Mouse (Mus musculus): Measurements from ENCODE around the gene Ddx3x. TPM values are rescaled to one million over a fixed set of nuclear protein-coding genes. Genes with fewer than 3 reads are reported as not detected.
"Not testable (repeated sequence)": the region's sequence is repeated elsewhere in the genome, so short reads cannot be mapped to it uniquely, and the experiment has no call there.

Ddx3x gene
- polyA plus RNA-seq (2016; fragmentation: Nextera tagmentation; extraction: Ambion mirVana), result 164 TPM in 2 replicates

- H3K27me3 ChIP-seq (replicated peaks; ENCODE audit: low read depth, poor library complexity, severe bottlenecking), result peaks cover 23% of the 10 kb centered on the region
- peak within 1 kb of the TSS; percentile 100 for H3K27ac ChIP-seq (replicated peaks)
- H3K4me3 ChIP-seq, result peak within 1 kb of the TSS; percentile 89
- no peaks in the 10 kb centered on the region for H3K9me3 ChIP-seq
- H3K4me1 ChIP-seq, result peaks cover 11% of the 10 kb centered on the region; the same call in 1 of the 2 replicates
- DNase-seq (ENCODE audit: low spot score), result peak; percentile 91
- WGBS, result under 1% methylated on average over 57 of the region's 57 CpGs
- H3K36me3 ChIP-seq (replicated peaks), result peaks cover 23% of the 10 kb centered on the region
These were observed at the start of gene Ddx3x for GRCm38 (mm10) chrX:13280409-13281328. TSS of gene Ddx3x (plus strand) at chrX:13280970.

DNA sequence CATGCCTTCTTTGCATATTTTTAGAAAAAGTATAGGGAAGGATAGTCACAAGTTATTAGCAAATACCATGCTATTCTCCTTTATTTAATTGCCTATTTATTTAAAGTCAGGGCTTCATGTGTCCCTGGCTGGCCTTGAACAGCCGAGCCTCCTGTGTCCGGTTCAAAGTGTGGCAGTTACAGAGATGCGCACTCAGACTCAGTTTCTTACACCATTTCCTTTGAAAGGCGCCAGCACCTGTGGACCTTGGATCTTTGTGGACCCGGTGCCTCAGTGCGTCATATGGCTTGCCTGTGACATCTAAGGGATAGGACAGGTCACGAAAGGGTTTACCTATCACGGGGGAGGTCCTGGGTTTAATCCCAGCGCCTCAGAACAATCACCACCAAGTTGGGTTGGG lies 49.5 kb upstream of the Ddx3x start:
- no peaks in the 10 kb centered on the region for H3K36me3 ChIP-seq (replicated peaks)
- H3K4me1 ChIP-seq, result peaks cover 8% of the 10 kb centered on the region
- H3K9me3 ChIP-seq, result no peaks in the 10 kb centered on the region
- 29% methylated on average over 9 of the region's 9 CpGs for WGBS
- peak overlapping the region; percentile 52 for H3K4me3 ChIP-seq
- DNase-seq (ENCODE audit: low spot score), result no peak
- H3K27ac ChIP-seq (replicated peaks), result peak overlapping the region; percentile 85
- H3K27me3 ChIP-seq (replicated peaks; ENCODE audit: low read depth, poor library complexity, severe bottlenecking), result peaks cover 75% of the 10 kb centered on the region

- Histone ChIP-seq H3K27me3 (replicated peaks; ENCODE audit: low read depth, poor library complexity, severe bottlenecking) (peaks cover 73% of the 10 kb centered on the region), H3K4me1 (peaks cover 11% of the 10 kb centered on the region)
- H3K36me3 ChIP-seq (replicated peaks); H3K27ac ChIP-seq (replicated peaks); H3K9me3 ChIP-seq; H3K4me3 ChIP-seq; DNase-seq (ENCODE audit: low spot score): not testable (repeated sequence)
- 86% methylated on average over 1 of the region's 1 CpGs for WGBS
These were observed 47.9 kb upstream of the Ddx3x start for GRCm38 (mm10) chrX:13232834-13233233.

GRCm38 (mm10) chrX:13233631-13234030 lies 47.1 kb upstream of the Ddx3x start:
- no peak for DNase-seq (ENCODE audit: low spot score)
- Histone ChIP-seq H3K27me3 (replicated peaks; ENCODE audit: low read depth, poor library complexity, severe bottlenecking) (peaks cover 81% of the 10 kb centered on the region), H3K4me3 (no peak overlapping the region), H3K27ac (replicated peaks) (no peak overlapping the region), H3K9me3 (no peaks in the 10 kb centered on the region), H3K36me3 (replicated peaks) (no peaks in the 10 kb centered on the region), H3K4me1 (peaks cover 11% of the 10 kb centered on the region)
- 66% methylated on average over 2 of the region's 2 CpGs for WGBS

DNA sequence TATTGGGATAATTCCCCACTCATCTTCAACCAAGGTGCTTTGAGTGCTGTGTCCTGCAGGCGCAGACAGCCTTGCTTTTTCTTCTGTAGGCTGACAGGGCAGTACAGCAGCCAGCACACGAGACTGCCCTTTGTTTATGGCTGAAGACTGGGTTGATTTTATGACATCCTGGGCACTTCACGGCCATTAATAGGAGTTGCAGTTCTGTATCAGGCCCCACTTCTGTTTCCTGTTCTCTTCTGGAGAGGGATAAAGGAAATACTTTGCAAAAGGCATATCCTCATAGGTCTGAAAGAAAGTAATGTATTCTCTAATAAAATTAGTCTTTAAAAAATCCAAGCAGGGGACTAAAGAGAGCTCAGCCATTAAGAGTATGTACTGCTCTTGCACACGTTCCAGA lies 46.1 kb upstream of the Ddx3x start:
- H3K27ac ChIP-seq (replicated peaks), result no peak overlapping the region
- no peak for DNase-seq (ENCODE audit: low spot score)
- peaks cover 89% of the 10 kb centered on the region for H3K27me3 ChIP-seq (replicated peaks; ENCODE audit: low read depth, poor library complexity, severe bottlenecking)
- H3K4me3 ChIP-seq, result no peak overlapping the region
- 70% methylated on average over 4 of the region's 4 CpGs for WGBS
- no peaks in the 10 kb centered on the region for H3K36me3 ChIP-seq (replicated peaks)
- no peaks in the 10 kb centered on the region for H3K9me3 ChIP-seq
- peaks cover 11% of the 10 kb centered on the region for H3K4me1 ChIP-seq

GRCm38 (mm10) chrX:13236100-13236568 lies 44.6 kb upstream of the Ddx3x start:
- Histone ChIP-seq H3K27ac (replicated peaks) (peak overlapping the region; percentile 48), H3K27me3 (replicated peaks; ENCODE audit: low read depth, poor library complexity, severe bottlenecking) (peaks cover 90% of the 10 kb centered on the region), H3K4me3 (no peak overlapping the region), H3K9me3 (no peaks in the 10 kb centered on the region), H3K4me1 (peaks cover 19% of the 10 kb centered on the region), H3K36me3 (replicated peaks) (no peaks in the 10 kb centered on the region)
- WGBS, result 48% methylated on average over 2 of the region's 2 CpGs
- peak; percentile 47 for DNase-seq (ENCODE audit: low spot score)

GRCm38 (mm10) chrX:13239455-13239854 lies 41.3 kb upstream of the Ddx3x start:
- no peak overlapping the region for H3K27ac ChIP-seq (replicated peaks)
- H3K4me1 ChIP-seq, result peaks cover 26% of the 10 kb centered on the region
- no peak for DNase-seq (ENCODE audit: low spot score)
- no peak overlapping the region for H3K4me3 ChIP-seq
- peaks cover 95% of the 10 kb centered on the region for H3K27me3 ChIP-seq (replicated peaks; ENCODE audit: low read depth, poor library complexity, severe bottlenecking)
- no peaks in the 10 kb centered on the region for H3K36me3 ChIP-seq (replicated peaks)
- H3K9me3 ChIP-seq, result no peaks in the 10 kb centered on the region
- WGBS, result 91% methylated on average over 6 of the region's 6 CpGs

GRCm38 (mm10) chrX:13240646-13241425 lies 39.9 kb upstream of the Ddx3x start:
- 16% methylated on average over 11 of the region's 11 CpGs for whole genome bisulfite sequencing
- Histone ChIP-seq H3K27ac (replicated peaks) (peak overlapping the region; percentile 93), H3K4me3 (peak overlapping the region; percentile 55), H3K9me3 (no peaks in the 10 kb centered on the region), H3K36me3 (replicated peaks) (no peaks in the 10 kb centered on the region), H3K4me1 (peaks cover 32% of the 10 kb centered on the region), H3K27me3 (replicated peaks; ENCODE audit: low read depth, poor library complexity, severe bottlenecking) (peaks cover 95% of the 10 kb centered on the region)
- peak; percentile 37 for DNase-seq (ENCODE audit: low spot score)

DNA sequence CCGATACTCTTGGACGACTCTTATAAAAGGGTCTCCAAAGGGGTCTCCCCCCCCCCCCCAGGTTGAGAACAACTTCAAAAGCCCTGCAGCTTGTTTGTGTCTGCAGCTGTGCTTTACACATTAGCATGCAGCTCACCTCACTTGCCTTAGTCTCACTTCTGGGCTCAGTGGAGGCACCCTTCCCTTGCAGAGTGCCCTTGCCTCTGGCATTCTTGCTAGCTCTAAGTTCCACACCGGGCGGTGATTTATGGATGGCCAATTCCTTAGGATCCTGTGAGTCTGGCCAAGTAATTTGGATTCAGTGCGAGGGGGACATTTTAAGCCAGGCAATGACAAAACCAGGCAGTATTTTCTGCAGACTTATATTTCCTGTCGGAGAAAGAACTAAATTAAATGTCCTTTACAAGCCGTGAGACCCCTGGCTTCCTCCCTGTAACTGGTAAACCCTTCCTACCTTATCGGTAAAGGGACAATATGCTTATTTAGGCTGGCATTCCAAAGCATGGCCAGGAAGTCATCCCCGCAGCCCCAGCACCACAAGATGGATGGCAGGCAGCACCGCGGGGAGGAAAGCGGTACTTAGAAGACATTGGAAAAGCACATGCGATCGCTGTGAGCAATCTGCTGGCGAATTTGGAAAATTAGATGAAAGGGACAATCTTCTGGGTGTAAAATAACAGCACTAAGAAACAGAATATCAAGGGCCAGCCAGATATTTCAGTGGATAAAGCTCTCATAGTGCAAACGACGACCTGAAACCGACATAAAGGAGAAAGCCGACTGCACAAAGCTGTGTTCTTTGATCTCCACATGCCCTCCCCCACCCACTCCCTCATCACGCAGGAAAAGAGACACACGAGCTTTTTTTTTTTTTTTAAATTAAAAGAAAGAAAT lies 39.1 kb upstream of the Ddx3x start:
- H3K27ac ChIP-seq (replicated peaks), result peak overlapping the region; percentile 93
- peak overlapping the region; percentile 55 for H3K4me3 ChIP-seq
- no peaks in the 10 kb centered on the region for H3K9me3 ChIP-seq
- 16% methylated on average over 21 of the region's 21 CpGs for WGBS
- peak; percentile 43 for DNase-seq (ENCODE audit: low spot score)
- H3K27me3 ChIP-seq (replicated peaks; ENCODE audit: low read depth, poor library complexity, severe bottlenecking), result peaks cover 96% of the 10 kb centered on the region
- no peaks in the 10 kb centered on the region for H3K36me3 ChIP-seq (replicated peaks)
- peaks cover 25% of the 10 kb centered on the region for H3K4me1 ChIP-seq

GRCm38 (mm10) chrX:13242320-13243096 lies 38.3 kb upstream of the Ddx3x start:
- Histone ChIP-seq H3K27ac (replicated peaks) (peak overlapping the region; percentile 93), H3K4me3 (peak overlapping the region; percentile 55), H3K9me3 (no peaks in the 10 kb centered on the region), H3K36me3 (replicated peaks) (no peaks in the 10 kb centered on the region), H3K4me1 (peaks cover 25% of the 10 kb centered on the region), H3K27me3 (replicated peaks; ENCODE audit: low read depth, poor library complexity, severe bottlenecking) (peaks cover 99% of the 10 kb centered on the region)
- peak; percentile 92 for DNase-seq (ENCODE audit: low spot score)
- 14% methylated on average over 24 of the region's 24 CpGs for WGBS

Data from embryonic facial prominence, embryonic 10.5 days (tissue).